Mouse (Mus musculus) liver, embryonic 18 days (tissue): ENCODE data around the gene Ywhab. TPM values are rescaled to one million over a fixed set of nuclear protein-coding genes. Genes with fewer than 3 reads are reported as not detected.

ENCODE experiments used
- polyA plus RNA-seq: library from polyadenylated mRNA; depleted of rRNA; stranded (reverse); fragments of >200 nt; gene quantifications from 2 replicates; pipeline ENCODE4 v1.2.3, GENCODE M21; 2012; rRNA removed

The Ywhab gene
- 27.4 and 28.4 TPM in 2 replicates for polyA plus RNA-seq

DNA sequence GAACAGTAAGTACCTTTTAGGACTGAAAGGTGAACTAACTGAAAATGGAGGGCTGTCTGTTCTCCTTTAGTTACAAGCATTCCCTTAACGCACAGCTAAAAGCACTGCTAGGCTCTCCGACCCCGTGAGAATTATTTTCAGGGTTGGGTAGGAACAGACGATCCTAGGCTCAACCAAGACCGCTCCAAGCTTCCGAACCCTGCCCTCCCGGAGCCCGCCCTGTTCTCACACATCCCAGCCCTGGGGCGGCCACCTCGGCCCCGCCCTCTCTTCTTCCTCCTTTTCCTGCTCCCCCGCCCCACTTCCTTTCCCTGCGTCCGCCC, at the start of gene Ywhab:
Ywhab (plus strand) TSS at position 307 of the 323 bp plus-strand sequence.

DNA sequence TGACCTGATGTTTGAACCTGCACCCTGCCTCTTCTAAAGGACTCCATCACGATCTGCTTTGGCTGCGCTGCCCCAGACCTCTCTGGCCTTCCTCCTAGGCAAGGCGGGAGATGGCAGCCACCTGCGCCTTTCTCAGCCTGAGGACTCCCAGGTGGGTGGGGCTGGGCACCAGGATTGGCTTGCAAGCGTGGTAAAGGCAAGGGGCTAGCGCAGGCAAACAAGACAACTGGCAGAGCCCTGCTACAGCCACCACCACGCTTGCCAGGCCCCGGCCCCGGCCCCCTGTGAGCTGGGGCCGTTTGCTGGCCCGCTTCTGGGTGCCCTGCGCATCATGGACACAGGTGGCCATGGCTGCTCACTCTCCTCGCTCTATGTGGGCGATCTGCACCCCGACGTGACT, 30.4 kb downstream of the Ywhab start, which contains the start of gene Pabpc1l:
Pabpc1l (plus strand) TSS at position 301 of the 400 bp plus-strand sequence.

Other genes with a start within 250 kb of the Ywhab start
- gene Ada, start 244.7 kb upstream of the Ywhab start, polyA plus RNA-seq: 2.7 TPM in 2 replicates
- 0.03 and 0.07 TPM in 2 replicates for gene Ccn5, start 174.1 kb upstream of the Ywhab start, polyA plus RNA-seq
- gene Kcnk15, start 141.3 kb upstream of the Ywhab start, polyA plus RNA-seq: not detected in 2 replicates
- gene Rims4, start 76.3 kb upstream of the Ywhab start, polyA plus RNA-seq: 0.73 and 1.3 TPM in 2 replicates
- 0.71 and 0.79 TPM in 2 replicates for gene Pabpc1l, start 30.5 kb downstream of the Ywhab start, polyA plus RNA-seq
- 10.4 and 10.8 TPM in 2 replicates for gene Stk4, start 75.4 kb downstream of the Ywhab start, polyA plus RNA-seq
- 11.1 and 11.6 TPM in 2 replicates for gene Tomm34, start 76.2 kb downstream of the Ywhab start, polyA plus RNA-seq
- gene Kcns1, start 176.2 kb downstream of the Ywhab start, polyA plus RNA-seq: 0.01 TPM in 2 replicates
- gene Wfdc5, start 187.8 kb downstream of the Ywhab start, polyA plus RNA-seq: not detected in 2 replicates
- gene Wfdc12, start 195.6 kb downstream of the Ywhab start, polyA plus RNA-seq: not detected in 2 replicates
- gene Wfdc15a, start 205.2 kb downstream of the Ywhab start, polyA plus RNA-seq: not detected in 2 replicates
- gene Wfdc15b, start 226.7 kb downstream of the Ywhab start, polyA plus RNA-seq: 0.07 and 0.16 TPM in 2 replicates
- not detected in 2 replicates for gene Svs2, start 243.5 kb downstream of the Ywhab start, polyA plus RNA-seq